Mouse (Mus musculus): ENCODE measurements around the gene 4930412O13Rik.

GRCm38 (mm10) chr2:9871141-9871716 is 9.8 kb upstream of the 4930412O13Rik start:
- TF ChIP-seq UBTF (IDR thresholded peaks at IDR 0.05; ENCODE audit: borderline replicate concordance, insufficient read depth, low read depth, low read length) (no peak), TBP (IDR thresholded peaks at IDR 0.05; ENCODE audit: low read depth, low read length) (no peak), CTCF (IDR thresholded peaks at IDR 0.05 in 2 of 3, conservative IDR thresholded peaks at IDR 0.05 in 1 of 3; ENCODE audit: control insufficient read depth in 1 of 3, insufficient read depth in 1 of 3, low read depth in 2 of 3, low read length in 3 of 3, poor library complexity in 1 of 3, severe bottlenecking in 1 of 3) (no peak), GATA1 (IDR thresholded peaks at IDR 0.05; ENCODE audit: low read depth, low read length) (no peak)

All from MEL (cell line).